Mouse (Mus musculus): Measurements from ENCODE around the gene Ankrd13a. TPM values are rescaled to one million over a fixed set of nuclear protein-coding genes. Genes with fewer than 3 reads are reported as not detected.
"Not testable (repeated sequence)": the region's sequence is repeated elsewhere in the genome, so short reads cannot be mapped to it uniquely, and the experiment has no call there.

Ankrd13a gene
- polyA plus RNA-seq, 1 experiment from 2014 or later = 58.3 TPM

GRCm38 (mm10) chr5:114851565-114852236 is 77.2 kb downstream of the Ankrd13a start:
- H3K4me1 ChIP-seq (ENCODE audit: control insufficient read depth, insufficient read depth, low read length) = no peaks in the 10 kb centered on the region
- no peak overlapping the region for H3K4me3 ChIP-seq (ENCODE audit: low read depth, low read length)
- H3K4me2 ChIP-seq (ENCODE audit: low read depth, low read length) = no peak overlapping the region
- ATAC-seq (replicated peaks; ENCODE audit: insufficient number of reproducible peaks, low FRiP score, low TSS enrichment, low read depth) (no peak), DNase-seq (ENCODE audit: low spot score) (no peak)
- H3K27me3 ChIP-seq (ENCODE audit: control insufficient read depth, insufficient read depth, low read length) = no peaks in the 10 kb centered on the region
- WGBS = 86% methylated on average over 20 of the region's 20 CpGs
- no peaks in the 10 kb centered on the region for H3K36me3 ChIP-seq (replicated peaks; ENCODE audit: control insufficient read depth, insufficient read depth, low read depth, low read length)
- no peak overlapping the region for H3K9ac ChIP-seq (replicated peaks; ENCODE audit: low read length)
- no peak overlapping the region for H3K27ac ChIP-seq (replicated peaks; ENCODE audit: low read depth, low read length)
- H3K9me3 ChIP-seq (replicated peaks; ENCODE audit: control insufficient read depth, low read length) = no peaks in the 10 kb centered on the region

- not testable (repeated sequence) for DNase-seq (ENCODE audit: low spot score); ATAC-seq (replicated peaks; ENCODE audit: insufficient number of reproducible peaks, low FRiP score, low TSS enrichment, low read depth); H3K9me3 ChIP-seq (replicated peaks; ENCODE audit: control insufficient read depth, low read length); H3K27me3 ChIP-seq (ENCODE audit: control insufficient read depth, insufficient read depth, low read length); H3K27ac ChIP-seq (replicated peaks; ENCODE audit: low read depth, low read length); H3K36me3 ChIP-seq (replicated peaks; ENCODE audit: control insufficient read depth, insufficient read depth, low read depth, low read length); H3K9ac ChIP-seq (replicated peaks; ENCODE audit: low read length); H3K4me3 ChIP-seq (ENCODE audit: low read depth, low read length); H3K4me1 ChIP-seq (ENCODE audit: control insufficient read depth, insufficient read depth, low read length); H3K4me2 ChIP-seq (ENCODE audit: low read depth, low read length)
- WGBS = 79% methylated on average over 3 of the region's 5 CpGs
These were observed 78.9 kb downstream of the Ankrd13a start, which contains the start of gene 4930519G04Rik for GRCm38 (mm10) chr5:114853364-114853763. Gene 4930519G04Rik, plus strand, starts transcription at chr5:114853664.

Small RNAs within 50 kb of the gene (microRNA-seq; reads per million reads assigned to microRNA genes)
- 39.5 reads per million, percentile 29 among the genes with 10 or more reads in this experiment for gene Mir6240 (ENCODE audit: borderline number of aligned reads)

Other genes with a start within 250 kb of the Ankrd13a start
- 2.5 and 2.7 TPM in 2 replicates for gene Fam222a, start 206.7 kb upstream of the Ankrd13a start, polyA plus RNA-seq (2014; fragmentation: Nextera tagmentation; extraction: Ambion mirVana)
- gene Trpv4, start 116.3 kb upstream of the Ankrd13a start, polyA plus RNA-seq (2014; fragmentation: Nextera tagmentation; extraction: Ambion mirVana) = 0.85 and 1.1 TPM in 2 replicates
- 57.3 and 59.3 TPM in 2 replicates for gene Gltp, start 83.7 kb upstream of the Ankrd13a start, polyA plus RNA-seq (2014; fragmentation: Nextera tagmentation; extraction: Ambion mirVana)
- 11.1 and 12.0 TPM in 2 replicates for gene Tchp, start 66.9 kb upstream of the Ankrd13a start, polyA plus RNA-seq (2014; fragmentation: Nextera tagmentation; extraction: Ambion mirVana)
- 33.9 and 37.7 TPM in 2 replicates for gene Git2, start 840 bp downstream of the Ankrd13a start, polyA plus RNA-seq (2014; fragmentation: Nextera tagmentation; extraction: Ambion mirVana)
- gene 1500011B03Rik, start 48.8 kb downstream of the Ankrd13a start, polyA plus RNA-seq (2014; fragmentation: Nextera tagmentation; extraction: Ambion mirVana) = 115 and 121 TPM in 2 replicates
- gene 4930519G04Rik, start 79.0 kb downstream of the Ankrd13a start, polyA plus RNA-seq (2014; fragmentation: Nextera tagmentation; extraction: Ambion mirVana) = not detected in 2 replicates
- 0.14 and 0.29 TPM in 2 replicates for gene Gm9936, start 84.0 kb downstream of the Ankrd13a start, polyA plus RNA-seq (2014; fragmentation: Nextera tagmentation; extraction: Ambion mirVana)
- gene Oasl2, start 122.3 kb downstream of the Ankrd13a start, polyA plus RNA-seq (2014; fragmentation: Nextera tagmentation; extraction: Ambion mirVana) = 2.5 and 2.7 TPM in 2 replicates
- gene Oasl1, start 148.6 kb downstream of the Ankrd13a start, polyA plus RNA-seq (2014; fragmentation: Nextera tagmentation; extraction: Ambion mirVana) = 0.24 TPM in 2 replicates
- gene 2210016L21Rik, start 167.5 kb downstream of the Ankrd13a start, polyA plus RNA-seq (2014; fragmentation: Nextera tagmentation; extraction: Ambion mirVana) = 50.7 and 58.4 TPM in 2 replicates
- not detected in 2 replicates for gene Hnf1a, start 196.4 kb downstream of the Ankrd13a start, polyA plus RNA-seq (2014; fragmentation: Nextera tagmentation; extraction: Ambion mirVana)
- gene Sppl3, start 236.5 kb downstream of the Ankrd13a start, polyA plus RNA-seq (2014; fragmentation: Nextera tagmentation; extraction: Ambion mirVana) = 23.5 and 43.6 TPM in 2 replicates